Mouse (Mus musculus): ENCODE results near the gene Olfr331.
"Not testable (repeated sequence)": the region's sequence is repeated elsewhere in the genome, so short reads cannot be mapped to it uniquely, and the experiment has no call there.

Gene Olfr331

GRCm38 (mm10) chr11:58502472-58502871 lies at the start of gene Olfr331:
Gene Olfr331, minus strand, starts transcription at chr11:58502572.
- not testable (repeated sequence) for H3K36me3 ChIP-seq (ENCODE audit: control insufficient read depth, insufficient read depth, low read length, poor library complexity, severe bottlenecking); H3K27me3 ChIP-seq (ENCODE audit: control insufficient read depth, insufficient read depth, low read length, poor library complexity, severe bottlenecking); DNase-seq (ENCODE audit: low read depth, low spot score)

- H3K27me3 ChIP-seq (ENCODE audit: control insufficient read depth, insufficient read depth, low read length, poor library complexity, severe bottlenecking), result no peaks in the 10 kb centered on the region
- no peaks in the 10 kb centered on the region for H3K36me3 ChIP-seq (ENCODE audit: control insufficient read depth, insufficient read depth, low read length, poor library complexity, severe bottlenecking)
- DNase-seq (ENCODE audit: low read depth, low spot score), result no peak
Measured at GRCm38 (mm10) chr11:58546322-58546721, 44.0 kb upstream of the Olfr331 start, which contains the start of gene Olfr329-ps. Gene Olfr329-ps, minus strand, starts transcription at chr11:58546422.

- not testable (repeated sequence) for H3K36me3 ChIP-seq (ENCODE audit: control insufficient read depth, insufficient read depth, low read length, poor library complexity, severe bottlenecking); H3K27me3 ChIP-seq (ENCODE audit: control insufficient read depth, insufficient read depth, low read length, poor library complexity, severe bottlenecking); DNase-seq (ENCODE audit: low read depth, low spot score)
Measured at GRCm38 (mm10) chr11:58534736-58535135, 32.4 kb upstream of the Olfr331 start, which contains the start of gene Olfr330. Gene Olfr330, minus strand, starts transcription at chr11:58534836.

- H3K27me3 ChIP-seq (ENCODE audit: control insufficient read depth, insufficient read depth, low read length, poor library complexity, severe bottlenecking); DNase-seq (ENCODE audit: low read depth, low spot score); H3K36me3 ChIP-seq (ENCODE audit: control insufficient read depth, insufficient read depth, low read length, poor library complexity, severe bottlenecking): not testable (repeated sequence)
Measured at GRCm38 (mm10) chr11:58519756-58520155, 17.4 kb upstream of the Olfr331 start.

- H3K36me3 ChIP-seq (ENCODE audit: control insufficient read depth, insufficient read depth, low read length, poor library complexity, severe bottlenecking); DNase-seq (ENCODE audit: low read depth, low spot score); H3K27me3 ChIP-seq (ENCODE audit: control insufficient read depth, insufficient read depth, low read length, poor library complexity, severe bottlenecking): not testable (repeated sequence)
Measured at GRCm38 (mm10) chr11:58518916-58519315, 16.5 kb upstream of the Olfr331 start.

- DNase-seq (ENCODE audit: low read depth, low spot score); H3K27me3 ChIP-seq (ENCODE audit: control insufficient read depth, insufficient read depth, low read length, poor library complexity, severe bottlenecking); H3K36me3 ChIP-seq (ENCODE audit: control insufficient read depth, insufficient read depth, low read length, poor library complexity, severe bottlenecking): not testable (repeated sequence)
Measured at GRCm38 (mm10) chr11:58509058-58509457, 6.7 kb upstream of the Olfr331 start.

- H3K27me3 ChIP-seq (ENCODE audit: control insufficient read depth, insufficient read depth, low read length, poor library complexity, severe bottlenecking), result no peaks in the 10 kb centered on the region
- no peak for DNase-seq (ENCODE audit: low read depth, low spot score)
- H3K36me3 ChIP-seq (ENCODE audit: control insufficient read depth, insufficient read depth, low read length, poor library complexity, severe bottlenecking), result no peaks in the 10 kb centered on the region
Measured at GRCm38 (mm10) chr11:58499290-58499689, 3.1 kb downstream of the Olfr331 start.

- Histone ChIP-seq H3K27me3 (ENCODE audit: control insufficient read depth, insufficient read depth, low read length, poor library complexity, severe bottlenecking) (no peaks in the 10 kb centered on the region), H3K36me3 (ENCODE audit: control insufficient read depth, insufficient read depth, low read length, poor library complexity, severe bottlenecking) (no peaks in the 10 kb centered on the region)
- DNase-seq (ENCODE audit: low read depth, low spot score), result no peak
Measured at GRCm38 (mm10) chr11:58498761-58499160, 3.6 kb downstream of the Olfr331 start.

GRCm38 (mm10) chr11:58492455-58492854 lies 9.9 kb downstream of the Olfr331 start, which contains the start of gene Olfr332:
Gene Olfr332, minus strand, starts transcription at chr11:58492555.
- H3K27me3 ChIP-seq (ENCODE audit: control insufficient read depth, insufficient read depth, low read length, poor library complexity, severe bottlenecking), result no peaks in the 10 kb centered on the region
- no peaks in the 10 kb centered on the region for H3K36me3 ChIP-seq (ENCODE audit: control insufficient read depth, insufficient read depth, low read length, poor library complexity, severe bottlenecking)
- no peak for DNase-seq (ENCODE audit: low read depth, low spot score)

- Histone ChIP-seq H3K36me3 (ENCODE audit: control insufficient read depth, insufficient read depth, low read length, poor library complexity, severe bottlenecking) (no peaks in the 10 kb centered on the region), H3K27me3 (ENCODE audit: control insufficient read depth, insufficient read depth, low read length, poor library complexity, severe bottlenecking) (no peaks in the 10 kb centered on the region)
- DNase-seq (ENCODE audit: low read depth, low spot score), result no peak
Measured at GRCm38 (mm10) chr11:58462170-58462569, 40.2 kb downstream of the Olfr331 start, which contains the start of gene Olfr30. Gene Olfr30, minus strand, starts transcription at chr11:58462270.

- Histone ChIP-seq H3K27me3 (ENCODE audit: control insufficient read depth, insufficient read depth, low read length, poor library complexity, severe bottlenecking) (no peaks in the 10 kb centered on the region), H3K36me3 (ENCODE audit: control insufficient read depth, insufficient read depth, low read length, poor library complexity, severe bottlenecking) (no peaks in the 10 kb centered on the region)
- no peak for DNase-seq (ENCODE audit: low read depth, low spot score)
Measured at GRCm38 (mm10) chr11:58453592-58453991, 48.8 kb downstream of the Olfr331 start.

GRCm38 (mm10) chr11:58452759-58453158 lies 49.6 kb downstream of the Olfr331 start, which contains the start of gene Lypd9:
Gene Lypd9, minus strand, starts transcription at chr11:58452923.
- no peak for DNase-seq (ENCODE audit: low read depth, low spot score)
- H3K27me3 ChIP-seq (ENCODE audit: control insufficient read depth, insufficient read depth, low read length, poor library complexity, severe bottlenecking), result no peaks in the 10 kb centered on the region
- H3K36me3 ChIP-seq (ENCODE audit: control insufficient read depth, insufficient read depth, low read length, poor library complexity, severe bottlenecking), result no peaks in the 10 kb centered on the region
